Comparison of ENCODE assay signal across 16 mouse cellular contexts in genomic region chr2:157791528-157792162, GRCm38 (mm10). TPM values are rescaled to one million over a fixed set of nuclear protein-coding genes. Genes with fewer than 3 reads are reported as not detected.
A peak's percentile ranks its signal among the peaks of the same experiment; 100 is the strongest.
DNase-seq lines count a peak whose midpoint lies in the region; ATAC-seq and TF ChIP-seq lines count a peak whose summit lies in the region.
"Had no signal": no experiment of that assay in that cellular context is flagged by ENCODE, and none has a peak within 500 bp of the region (broad histone marks: within the 10 kb centered on the region; RNA-seq: fewer than 3 reads in every experiment).

No protein-coding gene starts in this region.

- intact Hi-C loops in left cerebral cortex, postnatal 4 days (cut with DNase I), result no loop called here

- peak; percentile 82 for ATAC-seq in midbrain, embryonic 13.5 days
- ATAC-seq in inflammation-experienced regulatory T-cells, adult 6 months, result no peak
- ATAC-seq in lung, postnatal 0 days, result no peak

- H3K9ac ChIP-seq in midbrain, embryonic 13.5 days (replicated peaks), result no peak overlapping the region
- H3K9ac ChIP-seq in lung, postnatal 0 days (replicated peaks; ENCODE audit: low read depth), result no peak overlapping the region
- H3K9ac ChIP-seq: embryonic facial prominence, embryonic 12.5 days; liver, embryonic 15.5 days had no signal

- peaks cover 7% of the 10 kb centered on the region; the same call in 1 of the 2 replicates for H3K36me3 ChIP-seq in midbrain, embryonic 13.5 days
- H3K36me3 ChIP-seq in lung, postnatal 0 days (ENCODE audit: insufficient read depth, low read length), result no peaks in the 10 kb centered on the region; the same call in 1 of the 2 replicates

- peak overlapping the region; percentile 35; the same call in 1 of the 2 replicates for H3K27ac ChIP-seq in midbrain, embryonic 13.5 days
- H3K27ac ChIP-seq in lung, postnatal 0 days (ENCODE audit: low read length), result no peak overlapping the region
- H3K27ac ChIP-seq: embryonic facial prominence, embryonic 12.5 days; limb, embryonic 10.5 days; liver, embryonic 15.5 days had no signal

- TF ChIP-seq CTCF in lung, postnatal 0 days (IDR thresholded peaks at IDR 0.05), result no peak

- H3K27me3 ChIP-seq in midbrain, embryonic 13.5 days, result peaks cover 28% of the 10 kb centered on the region; the same call in 1 of the 2 replicates
- H3K27me3 ChIP-seq in lung, postnatal 0 days (replicated peaks; ENCODE audit: insufficient read depth, low read length), result no peaks in the 10 kb centered on the region
- H3K27me3 ChIP-seq: embryonic facial prominence, embryonic 12.5 days; liver, embryonic 15.5 days had no signal

- H3K4me3 ChIP-seq in midbrain, embryonic 13.5 days (replicated peaks), result no peak overlapping the region
- H3K4me3 ChIP-seq in lung, postnatal 0 days (ENCODE audit: low read depth, low read length), result no peak overlapping the region
- H3K4me3 ChIP-seq: embryonic facial prominence, embryonic 12.5 days; limb, embryonic 10.5 days; liver, embryonic 15.5 days had no signal

- TF ChIP-seq EP300 in lung, postnatal 0 days (IDR thresholded peaks at IDR 0.05), result no peak

- H3K9me3 ChIP-seq in midbrain, embryonic 13.5 days, result no peaks in the 10 kb centered on the region
- H3K9me3 ChIP-seq in lung, postnatal 0 days (ENCODE audit: low read length), result no peaks in the 10 kb centered on the region
- H3K9me3 ChIP-seq: embryonic facial prominence, embryonic 12.5 days; limb, embryonic 10.5 days; liver, embryonic 15.5 days had no signal

- peak; percentile 17 for DNase-seq in embryo, embryonic 10 days (ENCODE audit: low spot score)
- no peak for DNase-seq in embryo, embryonic 9.5 days (ENCODE audit: extremely low spot score)
- peak; percentile 68 for DNase-seq in left cerebral cortex, postnatal 4 days
- no peak for DNase-seq in left cerebral cortex, adult 8-10 months (ENCODE audit: low spot score in 2 of 2)
- DNase-seq in gastrocnemius, postnatal 4 days (ENCODE audit: low spot score in 2 of 2), result no peak
- no peak for DNase-seq in lung, postnatal 0 days (ENCODE audit: low spot score)
- DNase-seq: adrenal gland, postnatal 25 days; heart, adult 11 months; heart, postnatal 14 days; kidney, adult 8-10 months; lung, postnatal 36 days had no signal

- H3K4me1 ChIP-seq in midbrain, embryonic 13.5 days (replicated peaks), result peaks cover 38% of the 10 kb centered on the region
- no peaks in the 10 kb centered on the region for H3K4me1 ChIP-seq in lung, postnatal 0 days (ENCODE audit: insufficient read depth, low read depth, low read length)

- no peak overlapping the region for H3K4me2 ChIP-seq in midbrain, embryonic 13.5 days (replicated peaks)
- H3K4me2 ChIP-seq in lung, postnatal 0 days (replicated peaks; ENCODE audit: low read depth, low read length), result no peak overlapping the region
- H3K4me2 ChIP-seq: embryonic facial prominence, embryonic 12.5 days; liver, embryonic 15.5 days had no signal

- 36% methylated on average over 14 of the region's 14 CpGs for WGBS in midbrain, embryonic 13.5 days
- 86% methylated on average over 14 of the region's 14 CpGs for WGBS in lung, postnatal 0 days

RNA-seq across cellular contexts. Expression of gene Ctnnbl1, which starts 54.4 kb away (rescaled TPM):
- 10 to 100 TPM; 32.8 to 39.3 TPM for total RNA-seq in left cerebral cortex, postnatal 4 days (2021)
- total RNA-seq in left cerebral cortex, adult 8-10 months (2022), result 10 to 100 TPM; 24.6 to 28.4 (median 27.7) TPM
- 87.5 and 87.8 TPM in 2 replicates for polyA plus RNA-seq in midbrain, embryonic 13.5 days (2015; fragmentation: Nextera tagmentation; extraction: Ambion mirVana)
- 10 to 100 TPM; 19.8 to 20.3 TPM for total RNA-seq in gastrocnemius, postnatal 4 days (2021)
- polyA plus RNA-seq in inflammation-experienced regulatory T-cells, adult 6 months (2017; shearing (Covaris generic)), result 10 to 100 TPM; 45.7 to 73.0 (median 53.6) TPM
- polyA plus RNA-seq in lung, postnatal 0 days (2015; fragmentation: Nextera tagmentation; extraction: Ambion mirVana), result 28.5 and 30.8 TPM in 2 replicates

Comparison
In these comparisons a context has a peak if more than half of its experiments do, and no peak if none do; other contexts are left out.
1. DNase-seq: peak in embryo, embryonic 10 days (single experiment) and left cerebral cortex, postnatal 4 days (single experiment); none in embryo, embryonic 9.5 days (single experiment), left cerebral cortex, adult 8-10 months (0 of 2), gastrocnemius, postnatal 4 days (0 of 2) and lung, postnatal 0 days (single experiment).